Mouse (Mus musculus) cerebellum, postnatal 10 days (tissue): ENCODE data around the gene Pstk.
"Not testable (repeated sequence)": the region's sequence is repeated elsewhere in the genome, so short reads cannot be mapped to it uniquely, and the experiment has no call there.

ENCODE experiments used
- DNase-seq, 2 experiments: peaks; one replicate each; pipeline ENCODE4 v3.0.0; 2021; ENCODE audit warnings: mixed read lengths in 2 of 2

Pstk gene

GRCm38 (mm10) chr7:131370648-131371469 lies at the start of gene Pstk:
Gene Pstk, plus strand, starts transcription at chr7:131371141.
- peak; percentile 93 for DNase-seq

- no peak for DNase-seq
These were observed 48.7 kb upstream of the Pstk start, which contains the start of gene Cuzd1 for GRCm38 (mm10) chr7:131322192-131322591. Gene Cuzd1, minus strand, starts transcription at chr7:131322292.

DNA sequence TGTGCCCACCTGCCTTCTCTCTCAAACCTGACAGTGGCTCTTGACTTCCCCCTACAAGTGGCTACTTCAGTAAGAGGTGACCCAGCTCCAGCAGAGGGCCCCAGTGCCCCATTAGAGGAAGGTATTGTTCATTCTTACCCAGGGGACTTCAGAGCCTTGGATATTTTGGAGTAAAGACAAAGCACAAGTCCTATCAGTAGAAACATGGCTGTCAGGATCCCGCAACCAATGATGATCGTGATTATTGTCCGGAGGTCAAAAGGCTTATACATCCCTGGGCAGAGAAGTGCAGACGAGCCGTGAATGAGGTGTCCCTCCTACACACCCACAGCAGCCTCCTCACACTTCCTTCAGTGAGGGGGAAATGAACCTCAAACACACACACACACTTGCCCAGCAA lies 43.9 kb upstream of the Pstk start:
- DNase-seq: no peak

- DNase-seq: no peak
These were observed 41.5 kb upstream of the Pstk start, which contains the start of gene Fam24b for GRCm38 (mm10) chr7:131329416-131329815. Gene Fam24b, minus strand, starts transcription at chr7:131329516.

GRCm38 (mm10) chr7:131331688-131332087 lies 39.3 kb upstream of the Pstk start:
- DNase-seq: no peak

GRCm38 (mm10) chr7:131333564-131333963 lies 37.4 kb upstream of the Pstk start, which contains the start of gene Fam24a:
Gene Fam24a, plus strand, starts transcription at chr7:131333864.
- DNase-seq: no peak

- no peak for DNase-seq
These were observed 33.4 kb upstream of the Pstk start for GRCm38 (mm10) chr7:131337502-131338068.

DNA sequence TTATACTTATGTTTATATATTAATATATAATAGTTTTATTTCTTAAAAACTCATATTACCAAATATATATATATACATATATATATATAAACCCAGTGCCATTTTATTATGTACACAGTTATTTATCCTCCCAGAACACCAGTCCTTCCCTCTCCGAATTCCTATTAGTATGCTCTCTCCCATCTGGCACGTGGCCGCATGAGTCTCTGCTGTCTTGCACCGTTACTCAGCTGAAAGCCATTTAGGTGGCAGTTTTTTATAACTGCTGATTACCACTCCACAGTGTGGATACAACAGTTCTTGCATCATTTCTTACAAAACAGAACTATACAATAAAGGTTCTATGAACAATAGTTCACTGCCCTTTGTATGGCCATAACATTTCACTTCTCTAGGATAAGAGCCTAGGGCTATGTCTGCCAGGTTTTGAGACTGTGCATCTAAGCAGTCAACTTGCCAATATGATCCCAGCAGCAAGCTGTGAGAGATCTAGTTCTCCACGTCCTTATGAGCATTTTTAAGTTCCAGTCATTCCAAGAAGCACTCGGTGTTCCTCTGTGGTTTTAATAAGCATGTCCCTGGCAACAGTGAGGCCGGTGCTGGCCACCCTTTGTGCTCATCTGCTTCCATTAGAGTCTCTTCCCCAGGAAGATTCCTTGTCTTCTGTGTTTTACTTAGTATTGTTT lies 24.9 kb upstream of the Pstk start:
- DNase-seq: peak; percentile 47 to 54

- no peak for DNase-seq
These were observed 14.8 kb upstream of the Pstk start for GRCm38 (mm10) chr7:131356105-131356504.

- DNase-seq: no peak
These were observed 8.7 kb upstream of the Pstk start for GRCm38 (mm10) chr7:131362269-131362614.

DNA sequence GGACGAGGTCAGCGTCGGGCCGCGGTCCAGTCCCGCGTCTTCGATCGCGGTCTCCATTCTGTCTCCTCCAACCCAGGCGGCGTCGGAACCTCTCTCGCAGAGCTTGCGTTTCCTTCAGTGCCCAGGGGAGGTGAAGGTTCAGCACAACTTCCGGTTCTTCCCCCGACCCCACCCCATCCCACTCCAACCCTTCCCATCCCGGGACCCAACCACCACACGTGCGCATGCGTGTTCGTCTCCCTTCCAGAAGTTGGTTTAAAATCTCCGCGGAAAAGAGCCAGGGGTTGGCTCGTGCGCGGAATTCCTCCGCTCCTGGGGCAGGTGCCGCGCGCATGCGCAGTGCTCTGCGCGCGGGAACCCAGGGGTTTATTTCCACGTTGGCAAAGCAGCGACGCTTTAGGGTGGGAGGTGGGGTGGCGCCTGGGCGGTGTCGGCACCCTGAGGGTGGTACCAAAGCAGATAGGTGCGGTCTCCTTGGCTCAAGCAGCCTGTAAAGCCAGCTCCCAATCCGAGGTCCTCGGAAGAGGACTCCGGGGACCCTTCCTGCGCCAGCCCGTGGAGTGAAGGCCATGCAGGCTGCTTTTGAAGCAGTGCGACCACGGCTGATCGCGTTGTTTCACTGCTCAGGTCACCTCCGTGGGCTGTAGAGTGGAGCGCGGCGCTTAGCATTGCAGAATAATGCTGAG lies 8.2 kb upstream of the Pstk start, which contains the start of gene 2310057M21Rik:
Gene 2310057M21Rik (minus strand): TSS at position 145 of the 686 bp plus-strand sequence.
- DNase-seq: peak; percentile 97 to 98

- no peak for DNase-seq
These were observed 6.8 kb upstream of the Pstk start for GRCm38 (mm10) chr7:131364131-131364530.

DNA sequence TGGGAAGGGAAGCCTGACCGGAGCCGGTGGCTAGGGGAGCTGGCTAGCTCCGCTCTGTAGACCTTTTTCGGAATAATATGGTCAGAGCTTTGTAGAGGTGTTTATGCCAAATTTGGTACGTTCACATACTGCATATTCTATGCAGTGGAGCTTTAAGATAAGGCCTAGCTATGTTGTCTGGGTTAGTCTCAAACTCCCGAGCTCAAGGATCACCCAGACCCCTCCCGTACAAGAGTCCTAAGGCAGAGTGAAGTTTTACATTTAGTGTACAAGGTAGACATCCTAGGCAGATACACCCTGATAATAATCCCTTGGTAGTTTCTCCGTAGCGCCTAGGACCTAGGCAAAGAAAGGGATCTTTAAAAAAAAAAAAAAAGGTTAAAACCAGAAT lies 524 bp downstream of the Pstk start:
- no peak for DNase-seq

DNA sequence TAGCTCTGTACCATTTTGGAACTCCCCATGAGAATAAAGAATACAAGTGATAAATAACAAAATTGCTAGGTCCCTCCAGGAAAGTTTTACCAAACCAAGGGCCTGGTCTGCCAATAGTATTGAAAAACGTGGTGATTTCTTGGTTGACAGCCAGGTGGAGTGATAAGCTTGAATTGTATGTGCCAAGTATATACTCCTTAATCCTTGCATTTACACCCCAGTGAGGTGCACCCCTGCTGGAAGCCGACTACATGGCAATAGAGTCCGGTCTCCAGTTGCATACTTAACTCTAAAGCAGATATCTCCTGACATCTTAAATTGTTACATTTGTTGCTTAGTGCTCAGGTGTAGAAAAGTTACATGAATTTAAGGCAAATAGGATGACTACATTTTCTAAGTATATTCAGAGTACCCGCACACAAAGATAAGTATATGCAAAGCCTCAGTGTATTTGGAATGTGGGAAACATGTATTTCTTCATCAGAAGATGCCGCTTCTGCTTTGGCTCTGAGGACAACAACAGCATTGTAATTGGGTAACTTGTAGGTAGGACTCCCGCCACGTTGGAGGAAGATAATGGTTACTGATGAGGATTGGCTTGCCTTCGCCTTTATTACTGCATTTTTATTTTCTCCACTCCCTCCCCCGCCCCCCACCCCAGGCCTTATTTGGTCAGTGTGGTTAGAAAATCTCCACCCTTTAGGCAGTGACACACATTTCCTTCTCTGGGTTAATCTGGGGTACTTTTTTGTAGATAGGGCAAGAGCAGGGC lies 1.1 kb downstream of the Pstk start:
- DNase-seq: peak; percentile 20 to 24

DNA sequence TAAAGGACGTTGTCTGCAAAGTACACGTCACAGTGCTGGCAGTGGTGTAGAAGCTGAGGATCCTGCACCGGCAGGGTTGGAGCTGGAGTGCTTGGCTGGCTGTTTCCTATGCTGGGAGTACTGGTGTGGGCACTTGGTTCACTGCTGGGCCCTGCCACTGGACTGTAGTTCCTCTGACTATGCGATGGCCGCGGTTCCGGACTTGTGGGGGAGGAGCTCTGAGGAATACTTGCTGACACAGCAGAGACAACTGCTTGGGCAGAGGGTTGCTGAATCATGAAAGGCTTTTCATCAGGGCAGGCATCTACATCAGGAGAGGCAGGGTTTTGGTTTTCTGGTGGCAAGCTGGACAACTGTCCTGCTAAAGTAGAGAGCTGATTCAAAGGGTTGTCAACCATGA lies 20.8 kb downstream of the Pstk start:
- DNase-seq: not testable (repeated sequence)

- DNase-seq: peak in 1 of 2 experiments; percentile 6
These were observed 38.5 kb downstream of the Pstk start for GRCm38 (mm10) chr7:131409321-131409987.

GRCm38 (mm10) chr7:131409988-131410385 lies 39.0 kb downstream of the Pstk start:
- DNase-seq: no peak

DNA sequence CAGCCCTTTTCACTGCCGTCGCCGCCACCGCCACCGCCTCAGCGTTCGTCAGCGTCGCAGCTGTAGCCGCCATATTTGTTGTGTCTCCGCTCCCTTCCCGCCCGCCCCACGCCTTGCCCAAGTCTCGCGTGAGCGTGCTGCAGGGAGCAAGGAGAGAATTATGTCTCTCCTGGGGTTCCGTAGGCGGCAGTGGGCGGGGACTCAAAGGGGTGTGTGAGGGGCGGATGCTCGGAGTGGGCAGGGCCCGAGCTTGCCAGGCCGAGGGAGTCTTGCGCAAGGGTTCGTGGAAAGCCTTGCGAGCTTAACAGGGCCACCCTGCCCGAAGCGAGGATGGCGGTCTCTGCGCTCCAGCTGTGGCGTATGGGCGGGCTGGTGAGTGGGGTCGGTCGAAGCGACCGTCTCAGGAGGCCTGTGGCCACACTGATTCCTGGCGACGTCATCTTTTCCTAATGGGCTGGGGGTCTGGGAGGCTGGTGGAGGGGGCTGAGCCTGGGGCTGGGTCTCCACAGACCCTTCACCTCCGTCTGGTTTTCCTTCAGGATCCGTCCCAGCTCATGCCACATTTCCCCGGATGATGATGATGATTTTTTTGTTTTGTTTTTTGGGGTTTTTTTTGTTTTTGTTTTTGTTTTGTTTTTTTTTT lies 39.6 kb downstream of the Pstk start, which contains the start of the genes Ikzf5 and Acadsb:
Gene Ikzf5 (minus strand): TSS at position 106 of the 643 bp plus-strand sequence.
Gene Acadsb (plus strand): TSS at position 186 of the 643 bp plus-strand sequence.
- peak; percentile 99 for DNase-seq

DNA sequence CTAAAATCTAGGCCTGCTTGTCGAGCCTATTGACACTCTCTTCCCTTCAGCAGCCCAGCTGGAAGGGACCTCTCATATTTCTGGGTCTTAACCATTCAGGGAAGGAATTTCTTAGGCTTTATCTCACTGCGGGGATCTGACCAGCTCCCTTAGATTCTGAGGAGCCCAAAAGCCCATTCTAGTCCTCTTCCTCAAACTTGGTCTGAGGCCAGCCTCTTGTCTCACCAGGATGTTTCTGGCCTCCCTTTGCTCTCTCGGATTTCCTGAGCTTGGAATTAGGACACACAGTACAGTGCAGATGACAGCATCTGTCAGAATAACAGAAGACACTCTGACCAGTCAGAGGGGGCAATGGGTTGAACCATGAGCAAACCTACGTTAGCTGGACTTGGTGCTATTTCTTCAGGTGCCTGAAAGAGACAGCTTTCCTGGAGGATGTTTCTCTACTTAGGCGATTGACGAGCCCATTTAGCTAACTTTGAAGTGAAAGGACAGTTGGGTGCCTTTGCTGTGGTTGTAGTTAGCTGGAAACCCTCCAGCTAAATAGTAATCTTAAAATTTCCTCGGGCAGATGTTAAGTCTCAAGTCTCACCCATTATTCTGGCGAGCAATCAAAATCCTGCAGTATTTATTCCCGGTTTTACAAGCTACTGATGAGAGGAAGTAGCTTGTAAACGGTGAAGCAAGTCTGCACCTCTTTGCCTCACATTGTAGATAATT lies 40.4 kb downstream of the Pstk start:
- peak; percentile 19 to 41 for DNase-seq

DNA sequence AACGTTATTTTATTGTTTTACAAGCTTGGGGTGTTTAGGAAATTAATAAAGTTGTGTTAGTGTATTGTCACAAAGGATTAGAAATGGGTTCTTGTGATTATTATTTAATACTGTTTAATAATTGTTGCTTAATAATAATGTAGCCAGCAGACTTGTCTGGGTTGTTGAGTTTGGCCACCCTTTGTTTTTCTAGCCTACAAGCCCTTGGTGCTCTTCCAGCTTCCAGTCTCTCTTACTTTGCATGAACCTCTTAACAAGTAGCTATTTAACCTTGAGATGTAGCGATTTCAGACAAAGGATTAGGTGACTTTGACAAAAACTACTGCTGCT lies 41.0 kb downstream of the Pstk start:
- DNase-seq: no peak
